Mouse (Mus musculus) embryonic stem cell, embryonic (primary cell): ENCODE results near the gene Rnf187.

Experiments
- CTCF ChIA-PET, 4 experiments: fragments of 300-600 bp in 2 of 4; fragments of 350-600 bp in 2 of 4; sonication (Branson Sonifier 250); formaldehyde crosslinking; loops; one replicate each; lab custom pipeline; 2022; ENCODE audit warnings: inconsistent platforms in 2 of 4; lab: Charles Lee
- POLR2A ChIA-PET, 4 experiments: fragments of 300-600 bp in 2 of 4; fragments of 350-600 bp in 2 of 4; sonication (Branson Sonifier 250); formaldehyde crosslinking; loops; one replicate each; lab custom pipeline; 2022; ENCODE audit warnings: antibody characterized with exemption in 4 of 4, inconsistent platforms in 1 of 4; lab: Charles Lee

Rnf187 gene

DNA sequence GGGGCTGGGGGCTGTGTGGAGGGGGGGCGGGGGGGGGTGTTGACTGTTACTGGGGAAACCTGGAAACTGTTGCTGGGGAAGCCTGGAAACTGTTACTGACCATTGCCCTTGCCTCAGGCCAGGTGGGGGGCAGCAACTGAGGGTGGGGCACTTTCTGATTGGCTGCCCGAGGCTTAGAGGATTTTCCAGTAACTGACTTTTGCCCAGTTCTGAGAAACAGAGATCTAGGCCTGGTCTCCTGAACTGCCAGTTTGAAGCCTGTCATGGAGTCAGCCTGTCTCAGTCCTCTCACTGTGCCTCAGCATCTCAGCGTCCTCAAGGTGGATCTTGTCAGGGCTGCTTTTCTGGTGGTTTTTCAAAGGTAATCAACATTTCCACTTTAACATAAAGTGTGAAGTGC, 35.7 kb upstream of the Rnf187 start:
- POLR2A ChIA-PET = interaction anchor here in 3 of 4 experiments (0.6 to 2.8 kb wide), 4 partner anchors 13 to 156 kb away, joined by 4 to 8 read pairs (median 6); partner anchors contain the start of genes Hist3h2a (in 1 of the 3) and Trim17 (in 1 of the 3)
- CTCF ChIA-PET = interaction anchor here in 1 of 4 experiments (1.2 kb wide), 1 partner anchor 120 kb away, joined by 3 read pairs; no protein-coding TSS in a partner anchor

GRCm38 (mm10) chr11:58971796-58972195, 33.1 kb upstream of the Rnf187 start:
- ChIA-PET CTCF (interaction anchor here in 2 of 4 experiments (0.8 to 2.1 kb wide), 4 partner anchors 10 to 247 kb away, joined by 3 to 11 read pairs (median 6); no protein-coding TSS in a partner anchor), POLR2A (interaction anchor here in 2 of 4 experiments (0.6 to 5.3 kb wide), 6 partner anchors 11 to 23 kb away, joined by 3 to 56 read pairs (median 12); partner anchors contain the start of genes Hist3h2a (in 2 of the 2), Trim17 (in 2 of the 2) and Hist3h2ba (in 1 of the 2))

GRCm38 (mm10) chr11:58970831-58971530, 32.3 kb upstream of the Rnf187 start:
- POLR2A ChIA-PET = interaction anchor here (0.6 to 5.3 kb wide), 22 partner anchors 8 to 66 kb away, joined by 3 to 56 read pairs (median 5); partner anchors contain the start of genes Hist3h2a (in 4 of the 4), Trim17 (in 4 of the 4), Hist3h2ba (in 2 of the 4) and Trim11 (in 2 of the 4)
- CTCF ChIA-PET = interaction anchor here (0.5 to 2.3 kb wide), 26 partner anchors 9 to 332 kb away, joined by 3 to 22 read pairs (median 4); partner anchors contain the start of genes Hist3h2a (in 1 of the 4), Rnf187 (in 1 of the 4) and Trim17 (in 1 of the 4)

DNA sequence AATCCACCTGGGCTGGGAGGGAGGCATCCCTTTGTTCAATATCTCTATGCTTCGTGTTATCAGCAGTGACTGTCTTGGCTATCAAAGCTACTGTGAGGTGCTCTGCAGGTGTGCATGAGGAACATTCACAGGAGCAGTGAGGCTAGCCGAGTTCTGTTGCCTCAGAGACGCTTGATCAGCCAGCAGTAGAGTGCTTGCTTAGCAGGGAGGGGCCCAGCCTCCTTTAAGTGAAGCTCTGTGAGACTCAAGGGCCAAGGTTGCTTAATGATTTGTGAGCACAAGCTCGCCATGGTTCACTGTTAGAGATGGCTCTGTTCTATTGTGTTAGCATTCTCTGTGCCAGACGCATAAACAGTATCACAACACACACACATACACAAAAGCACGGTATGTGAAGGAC, 30.9 kb upstream of the Rnf187 start:
- ChIA-PET CTCF (interaction anchor here (0.5 to 2.3 kb wide), 22 partner anchors 8 to 555 kb away, joined by 3 to 19 read pairs (median 3); partner anchors contain the start of genes Rnf187 (in 1 of the 4) and Trim11 (in 1 of the 4)), POLR2A (interaction anchor here in 3 of 4 experiments (0.7 to 5.3 kb wide), 23 partner anchors 8 to 42 kb away, joined by 3 to 56 read pairs (median 5); partner anchors contain the start of genes Hist3h2a (in 3 of the 3), Trim17 (in 3 of the 3), Trim11 (in 2 of the 3) and Hist3h2ba (in 1 of the 3))

- CTCF ChIA-PET = interaction anchor here (0.6 to 2.3 kb wide), 10 partner anchors 9 to 336 kb away, joined by 3 to 19 read pairs (median 3); partner anchors contain the start of gene Trim11 (in 1 of the 4)
- POLR2A ChIA-PET = interaction anchor here in 3 of 4 experiments (0.7 to 5.3 kb wide), 16 partner anchors 8 to 30 kb away, joined by 3 to 56 read pairs (median 4); partner anchors contain the start of genes Hist3h2a (in 2 of the 3), Trim11 (in 2 of the 3), Trim17 (in 2 of the 3) and Hist3h2ba (in 1 of the 3)
These were observed 30.3 kb upstream of the Rnf187 start for GRCm38 (mm10) chr11:58969027-58969426.

GRCm38 (mm10) chr11:58968551-58968950, 29.8 kb upstream of the Rnf187 start:
- POLR2A ChIA-PET = interaction anchor here in 2 of 4 experiments (0.9 to 5.3 kb wide), 6 partner anchors 10 to 25 kb away, joined by 3 to 56 read pairs (median 20); partner anchors contain the start of genes Hist3h2a (in 2 of the 2), Trim11 (in 2 of the 2) and Trim17 (in 2 of the 2)
- CTCF ChIA-PET = interaction anchor here in 1 of 4 experiments (1.6 kb wide), 1 partner anchor 40 kb away, joined by 3 read pairs; no protein-coding TSS in a partner anchor

GRCm38 (mm10) chr11:58967346-58967745, 28.6 kb upstream of the Rnf187 start:
- POLR2A ChIA-PET = interaction anchor here in 2 of 4 experiments (0.7 to 4.6 kb wide), 6 partner anchors 10 to 37 kb away, joined by 3 to 39 read pairs (median 8); partner anchors contain the start of genes Hist3h2a (in 2 of the 2), Trim11 (in 2 of the 2), Trim17 (in 2 of the 2) and Hist3h2ba (in 1 of the 2)

GRCm38 (mm10) chr11:58965001-58965760, 26.5 kb upstream of the Rnf187 start:
- ChIA-PET POLR2A (interaction anchor here in 3 of 4 experiments (1.0 to 4.6 kb wide), 8 partner anchors 10 to 186 kb away, joined by 3 to 39 read pairs (median 6); partner anchors contain the start of genes Hist3h2a (in 3 of the 3), Trim17 (in 3 of the 3) and Trim11 (in 2 of the 3)), CTCF (interaction anchor here in 1 of 4 experiments (0.7 to 1.0 kb wide), 2 partner anchors 17 to 37 kb away, joined by 3 to 5 read pairs; no protein-coding TSS in a partner anchor)

More at GRCm38 (mm10) chr11:58967346-58967745, 28.6 kb upstream of the Rnf187 start:
- CTCF ChIA-PET = interaction anchor here in 2 of 4 experiments (1.3 to 1.4 kb wide), 2 partner anchors 12 to 14 kb away, joined by 3 to 5 read pairs; no protein-coding TSS in a partner anchor

DNA sequence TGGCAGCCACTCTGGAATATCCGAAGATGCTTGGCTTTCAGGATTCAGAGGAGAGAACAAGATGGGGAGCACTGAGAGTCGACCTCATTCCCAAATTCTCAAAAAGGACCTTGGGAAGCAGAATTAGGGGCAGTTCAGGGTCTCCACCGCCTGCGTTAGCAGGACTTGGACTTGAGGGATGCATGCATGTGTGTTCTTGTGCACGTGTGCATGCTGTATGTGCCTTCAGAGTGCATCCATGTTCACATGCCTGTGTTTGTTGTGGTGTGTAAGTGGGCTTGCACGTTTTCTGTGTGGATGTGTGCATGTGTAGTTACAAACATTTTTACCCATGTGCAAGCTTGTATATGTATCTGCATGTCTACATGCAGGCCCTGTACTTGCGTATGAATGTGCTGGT, 25.5 kb upstream of the Rnf187 start:
- ChIA-PET CTCF (interaction anchor here in 2 of 4 experiments (0.5 to 0.7 kb wide), 2 partner anchors 36 to 203 kb away, joined by 3 to 4 read pairs; no protein-coding TSS in a partner anchor), POLR2A (interaction anchor here in 3 of 4 experiments (0.5 to 4.6 kb wide), 9 partner anchors 9 to 1446 kb away, joined by 3 to 39 read pairs (median 5); partner anchors contain the start of genes Hist3h2a (in 3 of the 3), Trim17 (in 3 of the 3), Fam114a2 (in 1 of the 3) and Mfap3 (in 1 of the 3))

DNA sequence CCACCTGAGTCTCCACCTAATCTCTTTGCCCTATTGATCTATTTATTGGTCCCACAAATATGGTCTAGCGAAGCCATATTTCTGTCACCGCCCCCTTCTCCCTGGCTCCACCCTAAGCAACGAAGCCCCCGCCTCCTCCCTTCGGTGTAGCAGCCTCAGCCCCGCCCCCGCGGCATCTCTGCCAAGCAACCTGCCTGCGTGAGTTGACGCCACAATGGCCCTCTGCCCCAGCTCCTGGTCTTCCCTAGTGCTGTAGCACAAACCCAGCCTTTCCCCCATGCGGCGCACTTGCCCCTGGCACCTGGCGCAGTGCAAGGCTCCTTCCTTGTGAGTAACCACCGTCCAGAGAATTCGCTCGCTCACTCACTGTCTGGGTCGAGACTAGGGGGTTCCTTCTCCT, 24.8 kb upstream of the Rnf187 start:
- POLR2A ChIA-PET = interaction anchor here (0.5 to 11.1 kb wide), 8 partner anchors 8 to 1445 kb away, joined by 3 to 133 read pairs (median 6); partner anchors contain the start of genes Hist3h2a (in 4 of the 4), Trim17 (in 4 of the 4), Fam114a2 (in 1 of the 4) and Mfap3 (in 1 of the 4)
- CTCF ChIA-PET = interaction anchor here in 1 of 4 experiments (0.6 kb wide), 1 partner anchor 120 kb away, joined by 3 read pairs; no protein-coding TSS in a partner anchor

DNA sequence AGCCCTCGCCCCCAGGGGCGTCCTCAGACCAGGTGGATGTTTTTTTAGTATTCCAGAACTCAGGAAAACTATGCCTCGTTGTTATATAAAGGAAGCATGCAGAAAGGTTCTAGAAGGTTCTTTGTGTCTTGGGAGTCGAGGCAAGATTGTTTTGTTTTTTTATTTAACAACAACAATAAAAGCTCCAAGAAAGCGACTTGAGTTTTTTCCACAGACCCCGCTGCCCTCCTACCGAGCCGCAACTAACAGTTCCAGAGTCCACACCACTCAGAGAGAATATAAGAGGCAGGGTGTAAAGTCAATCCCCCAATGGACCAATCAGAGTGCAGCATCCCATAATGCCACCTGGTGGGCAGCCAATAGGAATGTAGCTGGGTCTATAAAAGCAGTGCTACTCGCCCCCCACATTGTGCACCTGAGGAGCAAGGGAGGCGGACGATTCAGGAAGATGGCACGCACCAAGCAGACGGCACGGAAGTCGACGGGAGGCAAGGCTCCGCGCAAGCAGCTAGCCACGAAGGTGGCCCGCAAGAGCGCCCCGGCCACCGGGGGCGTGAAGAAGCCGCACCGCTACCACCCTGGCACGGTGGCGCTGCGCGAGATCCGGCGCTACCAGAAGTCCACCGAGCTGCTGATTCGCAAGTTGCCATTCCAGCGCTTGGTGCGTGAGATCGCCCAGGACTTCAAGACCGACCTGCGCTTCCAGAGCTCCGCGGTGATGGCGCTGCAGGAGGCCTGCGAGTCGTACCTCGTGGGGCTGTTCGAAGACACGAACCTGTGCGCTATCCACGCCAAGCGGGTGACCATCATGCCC, 22.9 kb upstream of the Rnf187 start:
- POLR2A ChIA-PET = interaction anchor here (0.6 to 11.1 kb wide), 32 partner anchors 8 to 508 kb away, joined by 3 to 133 read pairs (median 4); partner anchors contain the start of genes Trim11 (in 4 of the 4), Hist3h2ba (in 2 of the 4), Rnf187 (in 2 of the 4) and Zfp39 (in 2 of the 4)
- CTCF ChIA-PET = interaction anchor here (0.6 to 3.5 kb wide), 9 partner anchors 9 to 166 kb away, joined by 3 to 16 read pairs (median 4); no protein-coding TSS in a partner anchor

DNA sequence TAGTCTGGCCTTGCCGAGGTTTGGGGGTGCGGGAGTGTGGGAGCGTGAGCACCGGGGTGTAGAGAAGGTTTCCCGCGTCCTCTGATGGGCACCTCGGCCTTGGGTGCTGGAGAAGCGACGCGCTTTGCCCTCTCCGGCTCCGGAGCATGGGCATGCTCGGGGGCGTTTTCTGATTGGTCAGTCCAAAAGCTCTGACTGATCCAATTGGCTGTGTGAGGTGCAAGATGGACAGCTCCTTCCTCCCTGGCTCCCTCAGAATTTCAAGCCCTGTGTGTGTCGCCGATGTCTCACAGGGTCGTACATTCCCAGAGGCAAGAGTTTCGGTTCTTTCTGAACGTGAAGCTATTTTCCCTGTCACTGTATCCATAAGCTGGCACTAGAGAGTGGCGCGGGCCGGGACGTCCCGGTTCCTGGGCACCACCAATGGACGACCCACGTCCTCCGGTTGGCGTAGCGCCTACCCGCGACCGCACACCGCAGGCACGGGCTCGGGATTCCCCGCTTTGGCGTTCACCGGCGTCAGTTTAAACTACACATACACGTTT, 21.3 kb upstream of the Rnf187 start:
- ChIA-PET CTCF (interaction anchor here (0.6 to 3.5 kb wide), 20 partner anchors 10 to 620 kb away, joined by 3 to 16 read pairs (median 5); partner anchors contain the start of genes Hist3h2ba (in 2 of the 4) and Trim11 (in 2 of the 4)), POLR2A (interaction anchor here in 3 of 4 experiments (0.6 to 11.1 kb wide), 29 partner anchors 9 to 629 kb away, joined by 3 to 133 read pairs (median 6); partner anchors contain the start of genes Hist3h2ba (in 3 of the 3), Trim11 (in 3 of the 3), Rnf187 (in 2 of the 3) and Iba57 (in 1 of the 3))

DNA sequence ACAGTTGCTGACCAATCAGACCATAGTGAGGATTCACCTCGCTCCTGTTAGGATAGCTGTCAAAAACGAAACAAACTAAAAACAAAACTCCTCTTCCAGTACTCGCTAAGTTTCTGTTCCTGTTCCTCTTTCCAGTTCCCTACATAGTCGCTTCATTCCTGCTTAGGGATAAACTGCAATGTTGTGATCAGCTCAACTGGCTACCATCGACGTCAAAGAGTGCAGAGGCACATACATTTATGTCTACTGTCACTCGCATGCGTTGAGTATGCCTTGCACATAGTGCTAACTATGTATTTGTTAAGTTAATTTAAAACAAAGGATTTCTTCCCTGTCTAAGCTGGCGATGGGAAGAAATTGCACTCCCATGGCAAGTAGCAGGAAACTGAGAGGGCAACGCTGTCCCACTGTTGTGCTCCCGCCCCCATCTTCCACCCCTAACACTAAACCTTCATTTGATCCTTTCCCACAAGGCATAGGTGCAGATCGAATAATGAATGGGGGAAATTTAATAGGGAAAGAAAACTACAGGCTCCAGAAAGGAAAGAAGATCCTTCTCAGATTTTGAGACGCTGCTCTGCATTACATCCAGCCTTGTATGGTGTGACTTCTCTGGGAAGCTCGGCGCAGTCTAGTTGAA, 20.6 kb upstream of the Rnf187 start:
- ChIA-PET CTCF (interaction anchor here (0.6 to 3.5 kb wide), 17 partner anchors 10 to 620 kb away, joined by 3 to 16 read pairs (median 5); partner anchors contain the start of genes Hist3h2ba (in 2 of the 4) and Trim11 (in 2 of the 4)), POLR2A (interaction anchor here (0.6 to 11.1 kb wide), 27 partner anchors 10 to 628 kb away, joined by 3 to 133 read pairs (median 6); partner anchors contain the start of genes Hist3h2ba (in 3 of the 4), Trim11 (in 3 of the 4), Iba57 (in 1 of the 4) and Rnf187 (in 1 of the 4))

GRCm38 (mm10) chr11:58958536-58958935, 19.8 kb upstream of the Rnf187 start:
- CTCF ChIA-PET = interaction anchor here in 2 of 4 experiments (1.6 to 1.8 kb wide), 2 partner anchors 23 to 31 kb away, joined by 4 to 9 read pairs; no protein-coding TSS in a partner anchor
- POLR2A ChIA-PET = interaction anchor here in 3 of 4 experiments (0.7 to 11.1 kb wide), 9 partner anchors 9 to 78 kb away, joined by 3 to 133 read pairs (median 8); partner anchors contain the start of genes Hist3h2ba (in 2 of the 3) and Trim11 (in 2 of the 3)
